Mouse (Mus musculus): Measurements from ENCODE around the gene Osbpl5. TPM values are rescaled to one million over a fixed set of nuclear protein-coding genes. Genes with fewer than 3 reads are reported as not detected.
"Not testable (repeated sequence)": the region's sequence is repeated elsewhere in the genome, so short reads cannot be mapped to it uniquely, and the experiment has no call there.

Osbpl5 gene
- total RNA-seq, 1 experiment: 13.6 TPM

DNA sequence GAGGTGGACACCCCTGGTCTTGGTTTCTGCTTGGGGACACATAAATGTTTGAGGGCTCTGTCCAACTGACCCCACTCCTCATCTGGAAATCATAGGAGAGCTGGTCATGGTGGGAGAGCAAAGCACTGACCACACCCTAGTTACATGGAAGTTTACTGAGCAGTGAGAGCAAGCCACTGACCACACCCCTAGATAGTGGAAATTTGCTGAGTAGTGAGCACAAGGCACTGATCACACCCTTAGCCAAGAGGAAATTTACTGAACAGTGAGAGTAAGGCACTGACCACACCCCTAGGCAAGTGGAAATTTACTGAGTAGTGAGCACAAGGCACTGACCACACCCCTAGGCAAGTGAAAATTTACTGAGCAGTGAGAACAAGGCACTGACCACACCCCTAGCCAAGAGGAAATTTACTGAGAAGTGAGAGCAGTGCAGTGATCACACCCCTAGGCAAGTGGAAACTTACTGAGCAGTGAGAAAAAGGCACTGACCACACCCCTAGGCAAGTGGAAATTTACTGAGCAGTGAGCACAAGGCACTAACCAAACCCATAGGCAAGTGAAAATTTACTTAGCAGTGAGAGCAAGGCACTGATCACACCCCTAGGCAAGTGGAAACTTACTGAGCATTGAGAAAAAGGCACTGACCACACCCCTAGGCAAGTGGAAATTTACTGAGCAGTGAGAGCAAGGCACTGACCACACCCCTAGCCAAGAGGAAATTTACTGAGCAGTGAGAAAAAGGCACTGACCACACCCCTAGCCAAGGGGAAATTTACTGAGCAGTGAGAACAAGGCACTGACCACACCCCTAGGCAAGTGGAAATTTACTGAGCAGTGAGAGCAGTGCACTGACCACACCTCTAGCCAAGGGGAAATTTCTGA lies 90.1 kb downstream of the Osbpl5 start:
- TF ChIP-seq ZC3H11A (IDR thresholded peaks at IDR 0.05; ENCODE audit: borderline replicate concordance, low read depth, low read length) (no peak), ZNF384 (IDR thresholded peaks at IDR 0.05; ENCODE audit: low read depth, low read length) (no peak), HCFC1 (IDR thresholded peaks at IDR 0.05; ENCODE audit: borderline replicate concordance, insufficient read depth, low read length) (no peak), CHD2 (IDR thresholded peaks at IDR 0.05; ENCODE audit: low read depth, low read length) (no peak)
- H3K9ac ChIP-seq (ENCODE audit: insufficient read depth, low read depth, low read length, poor library complexity, severe bottlenecking): no peak overlapping the region
- peaks cover 0 to 11% of the 10 kb centered on the region in 2 experiments; a peak in 2 of 4 replicates for H3K4me1 ChIP-seq (ENCODE audit: control insufficient read depth in 2 of 2, insufficient read depth in 2 of 2, low read length in 2 of 2, poor library complexity in 1 of 2)
- no peaks in the 10 kb centered on the region for H3K9me3 ChIP-seq (ENCODE audit: control insufficient read depth, insufficient read depth, low read depth, low read length)
- in situ Hi-C loops (cut with MboI; ENCODE audit: low sequenced_read_pairs in 2 of 2, unreplicated experiment in 2 of 2): no loop called here
- H3K36me3 ChIP-seq (ENCODE audit: control insufficient read depth, insufficient read depth, low read length, poor library complexity, severe bottlenecking): no peaks in the 10 kb centered on the region
- H3K27ac ChIP-seq (ENCODE audit: insufficient read depth, low read depth, low read length, poor library complexity, severe bottlenecking): peak overlapping the region; percentile 83
- no peak overlapping the region for H3K4me3 ChIP-seq (ENCODE audit: insufficient read depth in 1 of 2, low read depth in 1 of 2, low read length in 2 of 2, poor library complexity in 1 of 2, severe bottlenecking in 1 of 2)
- no peak for DNase-seq (ENCODE audit: low read depth, low spot score)

DNA sequence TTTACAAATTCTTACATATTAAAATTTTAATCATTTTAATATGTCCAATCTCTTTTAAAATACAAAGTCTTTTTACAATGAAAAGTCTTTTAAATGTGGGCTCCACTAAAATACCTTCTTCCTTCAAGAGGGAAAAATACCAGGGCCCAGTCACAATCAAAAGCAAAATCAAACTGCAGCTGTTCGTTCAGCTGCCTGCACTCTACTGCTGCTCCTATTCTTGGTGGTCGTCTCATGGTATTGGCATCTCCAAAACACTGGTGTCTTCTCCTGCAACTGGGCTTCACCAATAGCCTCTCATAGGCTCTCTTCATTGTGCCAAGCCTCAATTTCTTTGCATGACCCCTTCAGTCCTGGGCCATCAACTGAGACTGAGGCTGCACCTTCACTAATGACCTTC lies 93.3 kb downstream of the Osbpl5 start:
- no peak overlapping the region for H3K4me3 ChIP-seq (ENCODE audit: insufficient read depth in 1 of 2, low read depth in 1 of 2, low read length in 2 of 2, poor library complexity in 1 of 2, severe bottlenecking in 1 of 2)
- TF ChIP-seq ZC3H11A (IDR thresholded peaks at IDR 0.05; ENCODE audit: borderline replicate concordance, low read depth, low read length): no peak
- TF ChIP-seq MAFK (IDR thresholded peaks at IDR 0.05; ENCODE audit: insufficient read depth, low read depth, low read length): no peak
- TF ChIP-seq ZNF384 (IDR thresholded peaks at IDR 0.05; ENCODE audit: low read depth, low read length): no peak
- TF ChIP-seq CHD2 (IDR thresholded peaks at IDR 0.05; ENCODE audit: low read depth, low read length): no peak
- TF ChIP-seq HCFC1 (IDR thresholded peaks at IDR 0.05; ENCODE audit: borderline replicate concordance, insufficient read depth, low read length): no peak
- H3K9me3 ChIP-seq (ENCODE audit: control insufficient read depth, insufficient read depth, low read depth, low read length): no peaks in the 10 kb centered on the region
- no peaks in the 10 kb centered on the region for H3K36me3 ChIP-seq (ENCODE audit: control insufficient read depth, insufficient read depth, low read length, poor library complexity, severe bottlenecking)
- in situ Hi-C loops (cut with MboI; ENCODE audit: low sequenced_read_pairs in 2 of 2, unreplicated experiment in 2 of 2): no loop called here
- H3K4me1 ChIP-seq (ENCODE audit: control insufficient read depth in 2 of 2, insufficient read depth in 2 of 2, low read length in 2 of 2, poor library complexity in 1 of 2): peaks cover 5 to 17% of the 10 kb centered on the region in 2 experiments; a peak in 2 of 4 replicates
- no peak overlapping the region for H3K9ac ChIP-seq (ENCODE audit: insufficient read depth, low read depth, low read length, poor library complexity, severe bottlenecking)
- no peak overlapping the region for H3K27ac ChIP-seq (ENCODE audit: insufficient read depth, low read depth, low read length, poor library complexity, severe bottlenecking)
- no peak for DNase-seq (ENCODE audit: low read depth, low spot score)

DNA sequence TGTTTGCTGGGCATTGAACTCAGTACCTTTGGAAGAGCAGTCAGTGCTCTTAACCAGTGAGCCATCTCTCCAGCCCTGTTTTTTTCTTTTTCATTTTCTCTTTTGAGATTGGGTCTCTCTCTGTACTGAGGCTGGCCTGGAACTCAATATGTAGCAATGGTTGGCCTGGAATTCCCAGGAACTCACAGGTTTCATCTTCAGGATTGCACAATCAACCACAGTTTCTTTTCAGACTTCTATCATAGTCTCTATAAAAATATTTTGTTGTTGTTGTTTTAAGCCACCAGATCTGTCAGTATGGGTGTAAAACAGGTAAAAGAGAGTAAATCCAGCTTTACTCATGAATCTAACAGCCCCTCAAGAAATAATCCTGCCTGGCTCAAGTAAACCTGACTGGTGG lies 96.0 kb downstream of the Osbpl5 start:
- Histone ChIP-seq H3K4me1 (ENCODE audit: control insufficient read depth in 2 of 2, insufficient read depth in 2 of 2, low read length in 2 of 2, poor library complexity in 1 of 2) (peaks cover 5 to 9% of the 10 kb centered on the region in 2 experiments; a peak in 2 of 4 replicates), H3K9ac (ENCODE audit: insufficient read depth, low read depth, low read length, poor library complexity, severe bottlenecking) (no peak overlapping the region), H3K9me3 (ENCODE audit: control insufficient read depth, insufficient read depth, low read depth, low read length) (no peaks in the 10 kb centered on the region), H3K27ac (ENCODE audit: insufficient read depth, low read depth, low read length, poor library complexity, severe bottlenecking) (0 out of 2 replicates have a peak overlapping the region, but pooled peaks have one; percentile 12), H3K4me3 (ENCODE audit: insufficient read depth in 1 of 2, low read depth in 1 of 2, low read length in 2 of 2, poor library complexity in 1 of 2, severe bottlenecking in 1 of 2) (no peak overlapping the region), H3K36me3 (ENCODE audit: control insufficient read depth, insufficient read depth, low read length, poor library complexity, severe bottlenecking) (no peaks in the 10 kb centered on the region)
- in situ Hi-C loops (cut with MboI; ENCODE audit: low sequenced_read_pairs in 2 of 2, unreplicated experiment in 2 of 2): no loop called here
- TF ChIP-seq MAFK (IDR thresholded peaks at IDR 0.05; ENCODE audit: insufficient read depth, low read depth, low read length): no peak
- TF ChIP-seq ZC3H11A (IDR thresholded peaks at IDR 0.05; ENCODE audit: borderline replicate concordance, low read depth, low read length): no peak
- TF ChIP-seq ZNF384 (IDR thresholded peaks at IDR 0.05; ENCODE audit: low read depth, low read length): no peak
- no peak for TF ChIP-seq HCFC1 (IDR thresholded peaks at IDR 0.05; ENCODE audit: borderline replicate concordance, insufficient read depth, low read length)
- TF ChIP-seq CHD2 (IDR thresholded peaks at IDR 0.05; ENCODE audit: low read depth, low read length): no peak
- DNase-seq (ENCODE audit: low read depth, low spot score): no peak

DNA sequence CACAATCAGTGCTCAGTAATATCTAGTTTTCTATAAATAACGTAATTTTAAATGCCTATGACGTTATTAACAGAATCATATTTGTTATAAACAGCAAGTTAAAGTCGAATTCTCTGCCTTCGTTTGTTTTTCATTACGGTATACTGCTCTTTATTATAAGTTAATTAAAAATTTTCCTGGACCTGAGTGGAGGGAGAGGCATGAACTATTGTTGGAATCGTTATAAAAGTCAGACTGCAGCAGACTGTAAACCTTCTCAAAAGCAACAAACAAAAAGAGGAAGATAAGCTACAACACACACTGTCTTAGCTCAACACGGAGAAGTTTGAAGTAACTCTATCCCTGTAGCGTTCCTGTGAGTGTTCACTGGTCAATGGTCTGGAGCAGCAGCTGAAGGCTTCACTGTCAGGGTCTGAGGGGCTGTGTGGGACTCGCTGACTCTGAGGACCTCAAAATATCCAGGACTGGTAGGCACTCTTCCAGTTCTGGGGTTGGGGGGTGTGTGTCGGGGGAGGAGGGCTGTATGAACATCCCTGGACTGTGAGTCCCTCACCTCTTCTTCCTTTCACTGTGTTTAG lies 106.9 kb downstream of the Osbpl5 start:
- H3K27ac ChIP-seq (ENCODE audit: insufficient read depth, low read depth, low read length, poor library complexity, severe bottlenecking); DNase-seq (ENCODE audit: low read depth, low spot score); H3K4me1 ChIP-seq (ENCODE audit: control insufficient read depth in 2 of 2, insufficient read depth in 2 of 2, low read length in 2 of 2, poor library complexity in 1 of 2); H3K9ac ChIP-seq (ENCODE audit: insufficient read depth, low read depth, low read length, poor library complexity, severe bottlenecking); in situ Hi-C loops (cut with MboI; ENCODE audit: low sequenced_read_pairs in 2 of 2, unreplicated experiment in 2 of 2); H3K9me3 ChIP-seq (ENCODE audit: control insufficient read depth, insufficient read depth, low read depth, low read length); H3K36me3 ChIP-seq (ENCODE audit: control insufficient read depth, insufficient read depth, low read length, poor library complexity, severe bottlenecking): not testable (repeated sequence)
- peak overlapping the region in 1 of 2 experiments; percentile 97; a peak in 2 of 4 replicates for H3K4me3 ChIP-seq (ENCODE audit: insufficient read depth in 1 of 2, low read depth in 1 of 2, low read length in 2 of 2, poor library complexity in 1 of 2, severe bottlenecking in 1 of 2)

Measured in ES-E14 (cell line).